Mouse (Mus musculus) heart, postnatal 0 days (tissue): ENCODE results near the gene Eid1. TPM values are rescaled to one million over a fixed set of nuclear protein-coding genes. Genes with fewer than 3 reads are reported as not detected.

ENCODE experiments used
- ATAC-seq: fragments of 200-750 bp; cut with Nextera tagmentation; 2 replicates; pipeline ENCODE4 v1.8.0; 2017; ENCODE audit warnings: low read depth, moderate number of reproducible peaks, moderate library complexity; ENCODE audit not compliant: insufficient read depth
- DNase-seq: peaks from one replicate; pipeline ENCODE4 v3.0.0-alpha.2; 2016; ENCODE audit warnings: low spot score
- H3K27ac ChIP-seq: fragments of 300-500 bp; sonication (generic); 2 replicates; pipeline ENCODE4 v1.5.1; 2014; ENCODE audit warnings: low read depth, mild to moderate bottlenecking
- H3K27me3 ChIP-seq: fragments of 300-500 bp; sonication (generic); 2 replicates; pipeline ENCODE4 v1.6.1; 2014; ENCODE audit warnings: low read length, mixed read lengths; ENCODE audit not compliant: control insufficient read depth, insufficient read depth
- H3K36me3 ChIP-seq: fragments of 300-500 bp; sonication (generic); replicated peaks from 2 replicates; pipeline ENCODE4 v1.6.1; 2014; ENCODE audit warnings: low read length, mixed read lengths; ENCODE audit not compliant: control insufficient read depth, insufficient read depth
- H3K4me1 ChIP-seq: fragments of 300-500 bp; sonication (generic); 2 replicates; pipeline ENCODE4 v1.6.1; 2014; ENCODE audit warnings: antibody characterized with exemption; ENCODE audit not compliant: control insufficient read depth, insufficient read depth
- H3K4me2 ChIP-seq: fragments of 300-500 bp; sonication (generic); 2 replicates; pipeline ENCODE4 v1.6.1; 2014; ENCODE audit warnings: low read depth, mild to moderate bottlenecking, low read length, moderate library complexity
- H3K4me3 ChIP-seq: fragments of 300-500 bp; sonication (generic); 2 replicates; pipeline ENCODE4 v1.5.1; 2014; ENCODE audit warnings: low read depth, low read length
- H3K9ac ChIP-seq: fragments of 300-500 bp; sonication (generic); replicated peaks from 2 replicates; pipeline ENCODE4 v1.6.1; 2014; ENCODE audit warnings: low read depth, low read length, mixed read lengths
- H3K9me3 ChIP-seq: fragments of 300-500 bp; sonication (generic); replicated peaks from 2 replicates; pipeline ENCODE4 v1.6.1; 2016; ENCODE audit warnings: low read length; ENCODE audit not compliant: control insufficient read depth
- CTCF ChIP-seq: IDR thresholded peaks from 2 replicates; pipeline ENCODE4 v1.5.1; 2016; ENCODE audit warnings: antibody characterized with exemption, control low read depth, low read depth
- EP300 ChIP-seq: IDR thresholded peaks from 2 replicates; pipeline ENCODE4 v1.6.1; 2016; ENCODE audit warnings: antibody characterized with exemption, low read depth
- WGBS: fragments of 180-500 bp; shearing (Covaris S2); extraction: QIAGEN DNeasy Blood & Tissue Kit; methylation state at CpG from one replicate; pipeline ENCODE4 v1.1.7; 2014; 5-methylcytosine and 5-hydroxymethylcytosine counted together
- polyA plus RNA-seq: library from polyadenylated mRNA; unstranded; fragments of >200 nt; fragmentation: Nextera tagmentation; extraction: Ambion mirVana; gene quantifications from 2 replicates; pipeline ENCODE4 v1.2.1, GENCODE M21; 2015
- total RNA-seq: library from RNA; depleted of rRNA; stranded (reverse); fragments of >200 nt; gene quantifications from 2 replicates; pipeline ENCODE4 v1.2.3, GENCODE M21; 2014; ENCODE audit warnings: low replicate concordance; rRNA removed

The Eid1 gene
- total RNA-seq (70.4 and 83.6 TPM in 2 replicates), polyA plus RNA-seq (80.7 and 87.4 TPM in 2 replicates)

DNA sequence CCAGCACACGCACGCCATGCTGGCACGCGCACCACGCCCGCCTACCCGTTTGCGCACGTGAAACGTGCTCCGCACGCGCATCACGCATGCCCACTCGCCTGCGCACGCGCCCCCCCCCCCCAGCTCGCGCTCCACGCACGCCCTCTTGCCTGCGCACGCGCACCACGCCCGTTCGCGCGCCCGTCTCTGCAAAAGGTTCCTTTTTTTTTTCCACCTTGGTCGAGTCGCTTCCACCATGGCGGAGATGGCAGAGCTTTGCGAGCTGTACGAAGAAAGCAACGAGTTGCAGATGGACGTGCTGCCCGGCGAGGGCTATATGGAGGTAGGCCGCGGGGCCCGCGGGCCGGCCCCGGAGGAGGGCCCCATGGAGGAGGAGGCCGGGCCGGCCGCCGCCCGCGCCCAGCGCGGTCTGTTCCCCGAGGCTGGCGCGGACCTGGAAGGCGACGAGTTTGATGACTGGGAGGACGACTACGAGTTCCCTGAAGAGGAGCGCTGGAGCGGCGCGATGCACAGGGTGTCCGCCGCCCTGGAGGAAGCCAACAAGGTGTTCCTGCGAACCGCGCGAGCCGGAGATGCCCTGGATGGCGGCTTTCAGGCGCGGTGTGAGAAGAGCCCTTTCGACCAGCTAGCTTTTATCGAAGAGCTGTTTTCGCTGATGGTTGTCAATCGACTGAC, at the start of gene Eid1:
Gene Eid1 (plus strand): TSS at position 139 of the 675 bp plus-strand sequence.
- H3K9ac ChIP-seq = peak within 1 kb of the TSS; percentile 87
- H3K27ac ChIP-seq = peak within 1 kb of the TSS; percentile 86
- peaks cover 4% of the 10 kb centered on the region; the same call in 1 of the 2 replicates for H3K4me1 ChIP-seq
- DNase-seq (peak; percentile 77), ATAC-seq (peak; percentile 95)
- no peaks in the 10 kb centered on the region for H3K27me3 ChIP-seq
- no peaks in the 10 kb centered on the region for H3K36me3 ChIP-seq
- no peaks in the 10 kb centered on the region for H3K9me3 ChIP-seq
- WGBS = under 1% methylated on average over 57 of the region's 79 CpGs
- no peak for TF ChIP-seq CTCF
- no peak for TF ChIP-seq EP300
- peak within 1 kb of the TSS; percentile 97 for H3K4me3 ChIP-seq
- H3K4me2 ChIP-seq = peak within 1 kb of the TSS; percentile 90

DNA sequence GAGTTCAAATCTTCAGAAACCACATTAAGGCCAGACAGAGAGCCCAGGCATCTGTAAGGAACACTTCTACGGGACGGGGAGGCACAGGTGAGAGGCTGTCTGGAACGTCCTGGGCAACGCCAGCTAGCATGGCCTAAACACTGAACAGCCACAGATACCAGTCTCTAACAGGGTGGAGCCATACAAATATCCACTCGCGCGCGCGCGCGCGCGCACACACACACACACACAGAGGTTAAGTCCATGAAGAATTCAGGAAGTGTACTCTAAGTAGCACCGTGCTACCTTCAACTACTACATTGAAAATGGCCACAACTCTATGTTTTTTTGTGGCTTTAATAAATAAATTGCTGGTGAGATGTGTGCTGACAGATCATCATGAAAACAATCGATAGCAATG, 49.7 kb upstream of the Eid1 start:
- H3K9me3 ChIP-seq = no peaks in the 10 kb centered on the region
- WGBS = 89% methylated on average over 15 of the region's 15 CpGs
- H3K4me1 ChIP-seq = peaks cover 15% of the 10 kb centered on the region; the same call in 1 of the 2 replicates
- H3K27me3 ChIP-seq = no peaks in the 10 kb centered on the region
- H3K27ac ChIP-seq = no peak overlapping the region
- ATAC-seq = no peak
- no peak for DNase-seq
- TF ChIP-seq CTCF (no peak), EP300 (no peak)
- peaks cover 27% of the 10 kb centered on the region for H3K36me3 ChIP-seq
- no peak overlapping the region for H3K9ac ChIP-seq
- no peak overlapping the region for H3K4me3 ChIP-seq
- H3K4me2 ChIP-seq = peak overlapping the region; percentile 65; the same call in 1 of the 2 replicates

- peaks cover 20% of the 10 kb centered on the region; the same call in 1 of the 2 replicates for H3K4me1 ChIP-seq
- ATAC-seq = no peak
- no peaks in the 10 kb centered on the region for H3K9me3 ChIP-seq
- peak overlapping the region; percentile 76 for H3K4me3 ChIP-seq
- H3K27me3 ChIP-seq = no peaks in the 10 kb centered on the region
- peak overlapping the region; percentile 62 for H3K9ac ChIP-seq
- TF ChIP-seq CTCF (no peak), EP300 (no peak)
- WGBS = 8% methylated on average over 9 of the region's 9 CpGs
- peaks cover 19% of the 10 kb centered on the region for H3K36me3 ChIP-seq
- peak overlapping the region; percentile 1; the same call in 1 of the 2 replicates for H3K27ac ChIP-seq
- peak overlapping the region; percentile 65 for H3K4me2 ChIP-seq
- no peak for DNase-seq
Measured at GRCm38 (mm10) chr2:125624127-125624685, 48.7 kb upstream of the Eid1 start.

DNA sequence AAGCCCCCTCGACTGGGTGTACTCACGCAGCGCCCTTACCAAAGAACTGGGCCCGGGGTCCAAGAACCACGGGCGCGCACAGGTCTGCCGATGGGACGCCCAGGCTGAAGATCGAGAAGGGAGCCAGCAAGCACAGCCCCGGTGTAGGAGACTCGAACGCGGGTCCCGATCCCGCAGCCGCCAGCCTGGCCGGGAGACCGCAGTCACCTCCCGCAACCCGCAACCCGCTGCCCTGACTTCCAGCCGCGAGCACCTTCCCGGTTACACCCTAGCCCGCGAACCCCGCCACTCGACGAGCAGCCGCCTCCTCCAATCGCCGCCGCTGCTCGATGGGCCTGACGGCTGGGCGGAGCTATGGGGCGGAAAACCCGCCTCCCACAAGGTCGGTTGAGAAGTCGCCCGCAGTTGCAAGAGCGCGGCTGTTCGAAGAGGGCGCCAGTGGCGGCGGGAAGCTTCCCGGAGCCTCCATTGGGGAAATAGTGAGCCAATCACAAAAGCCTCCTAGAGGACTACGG, 48.0 kb upstream of the Eid1 start, which contains the start of gene Cep152:
Gene Cep152 (minus strand): TSS at position 277 of the 515 bp plus-strand sequence.
- WGBS = under 1% methylated on average over 50 of the region's 50 CpGs
- Histone ChIP-seq H3K27ac (peak within 1 kb of the TSS; percentile 1; the same call in 1 of the 2 replicates), H3K9ac (peak within 1 kb of the TSS; percentile 62), H3K4me1 (peaks cover 20% of the 10 kb centered on the region; the same call in 1 of the 2 replicates), H3K27me3 (no peaks in the 10 kb centered on the region), H3K4me2 (peak within 1 kb of the TSS; percentile 65), H3K9me3 (no peaks in the 10 kb centered on the region), H3K36me3 (peaks cover 12% of the 10 kb centered on the region), H3K4me3 (peak within 1 kb of the TSS; percentile 76)
- ATAC-seq (peak; percentile 97), DNase-seq (peak; percentile 98)
- TF ChIP-seq EP300 = no peak
- peak; percentile 37 for TF ChIP-seq CTCF

DNA sequence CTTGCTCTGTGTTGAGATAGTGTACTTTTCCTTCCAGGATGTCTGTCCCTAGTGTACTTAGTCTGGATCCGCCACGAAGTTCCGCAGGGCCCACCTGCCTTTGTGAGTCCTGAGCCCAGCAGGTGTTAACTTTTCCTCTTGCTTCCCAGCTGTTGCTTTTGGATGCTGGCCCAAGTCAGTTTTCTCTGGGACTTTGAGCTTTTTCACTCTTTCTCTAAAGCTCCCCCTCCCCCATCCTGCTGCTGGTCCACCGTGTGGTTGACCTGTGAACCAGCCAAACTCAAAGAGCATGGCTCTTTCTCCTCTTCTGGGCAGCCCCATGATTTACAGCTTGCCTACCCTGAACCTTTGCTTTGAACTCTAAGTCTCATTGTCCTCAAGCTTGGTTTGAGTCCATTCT, 46.4 kb upstream of the Eid1 start:
- H3K27me3 ChIP-seq = no peaks in the 10 kb centered on the region
- no peaks in the 10 kb centered on the region for H3K9me3 ChIP-seq
- no peak for DNase-seq
- WGBS = 79% methylated on average over 4 of the region's 4 CpGs
- H3K36me3 ChIP-seq = no peaks in the 10 kb centered on the region
- H3K4me2 ChIP-seq = no peak overlapping the region
- peaks cover 20% of the 10 kb centered on the region; the same call in 1 of the 2 replicates for H3K4me1 ChIP-seq
- no peak for TF ChIP-seq CTCF
- TF ChIP-seq EP300 = no peak
- no peak for ATAC-seq
- no peak overlapping the region for H3K27ac ChIP-seq
- H3K4me3 ChIP-seq = no peak overlapping the region
- H3K9ac ChIP-seq = no peak overlapping the region
